Mouse (Mus musculus): ENCODE results near the gene Spata2.

Spata2 gene

DNA sequence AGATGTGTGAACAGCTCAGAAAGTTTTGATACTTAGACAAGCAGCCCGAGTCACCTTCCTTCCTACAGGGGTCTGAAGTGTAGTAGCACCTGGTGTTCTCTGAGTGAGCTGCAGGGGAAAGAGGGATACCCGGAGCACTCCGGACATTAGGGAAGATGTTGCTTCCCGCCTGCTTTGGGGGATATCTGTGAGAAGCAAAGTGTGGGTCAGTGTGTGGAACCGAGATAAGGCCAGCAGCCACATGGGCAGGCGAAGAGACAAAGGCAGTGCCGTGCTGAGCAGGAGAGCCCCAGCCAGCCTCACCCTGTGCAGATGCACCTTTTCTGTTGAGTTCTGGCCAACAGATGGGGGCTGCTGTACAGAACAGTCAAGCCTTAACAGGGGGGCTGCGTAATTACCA lies 45.1 kb downstream of the Spata2 start:
- no peak for DNase-seq (ENCODE audit: low read depth)

DNA sequence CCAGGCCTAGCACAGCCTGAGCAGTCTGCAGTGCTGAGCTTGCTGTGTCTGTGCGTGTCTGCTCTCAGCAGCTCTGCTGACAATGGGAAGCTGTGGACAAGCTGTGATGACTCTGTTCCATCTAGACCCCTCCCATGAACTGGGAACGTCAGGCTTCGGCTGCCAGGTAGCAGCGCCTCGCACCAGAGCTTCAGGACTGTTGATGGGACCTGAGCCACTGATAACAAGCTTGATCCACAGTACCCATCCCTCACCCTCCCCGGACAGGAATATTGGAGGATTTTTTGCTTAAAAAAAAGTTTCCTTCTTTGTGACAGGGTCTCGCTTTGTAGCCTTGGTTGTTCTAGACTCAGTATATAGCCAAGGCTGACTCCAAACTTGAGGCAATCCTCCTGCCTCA lies 45.5 kb downstream of the Spata2 start:
- DNase-seq (ENCODE audit: low read depth): no peak

DNA sequence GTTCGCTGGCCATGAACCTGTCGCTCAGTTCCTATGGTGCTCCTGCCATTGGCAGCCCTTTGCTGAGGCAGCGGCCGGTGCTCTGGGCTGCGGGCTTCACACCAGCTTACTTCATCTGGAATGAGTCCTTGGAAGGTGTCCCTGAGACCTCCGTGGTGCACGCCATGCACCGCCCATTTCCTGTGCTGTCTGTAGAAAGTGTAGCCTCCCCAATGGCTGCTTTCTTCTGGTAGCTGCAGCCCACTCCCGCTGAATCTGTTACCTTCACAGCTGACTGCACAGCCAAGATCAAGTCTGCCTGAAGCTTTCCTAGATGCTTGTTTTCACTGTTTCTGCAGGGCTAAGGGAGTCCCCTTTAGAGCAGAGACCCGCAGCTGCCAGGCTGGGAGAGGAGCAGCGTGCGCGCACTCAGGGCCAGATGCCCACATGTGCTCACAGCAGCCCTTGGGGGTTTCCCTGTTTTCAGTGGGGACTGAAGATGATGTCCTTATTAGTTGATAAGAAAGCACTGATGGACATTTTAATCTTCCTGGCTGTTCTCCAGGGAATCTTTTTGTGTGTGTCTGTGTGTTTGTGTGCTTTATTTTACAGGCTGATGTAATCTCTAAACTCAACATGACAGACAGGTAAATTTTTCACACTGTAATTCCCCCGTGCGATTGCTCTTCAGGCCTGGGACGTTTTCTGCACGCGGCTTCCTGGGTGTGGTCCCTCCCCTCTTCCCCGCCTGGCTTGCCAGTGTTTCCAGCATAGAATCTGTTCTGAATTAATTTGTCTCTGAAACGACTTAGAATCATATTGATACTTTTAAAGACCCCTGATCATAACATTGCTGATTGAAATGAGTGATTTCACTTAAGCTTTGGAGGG lies 46.5 kb downstream of the Spata2 start:
- no peak for DNase-seq (ENCODE audit: low read depth)

DNA sequence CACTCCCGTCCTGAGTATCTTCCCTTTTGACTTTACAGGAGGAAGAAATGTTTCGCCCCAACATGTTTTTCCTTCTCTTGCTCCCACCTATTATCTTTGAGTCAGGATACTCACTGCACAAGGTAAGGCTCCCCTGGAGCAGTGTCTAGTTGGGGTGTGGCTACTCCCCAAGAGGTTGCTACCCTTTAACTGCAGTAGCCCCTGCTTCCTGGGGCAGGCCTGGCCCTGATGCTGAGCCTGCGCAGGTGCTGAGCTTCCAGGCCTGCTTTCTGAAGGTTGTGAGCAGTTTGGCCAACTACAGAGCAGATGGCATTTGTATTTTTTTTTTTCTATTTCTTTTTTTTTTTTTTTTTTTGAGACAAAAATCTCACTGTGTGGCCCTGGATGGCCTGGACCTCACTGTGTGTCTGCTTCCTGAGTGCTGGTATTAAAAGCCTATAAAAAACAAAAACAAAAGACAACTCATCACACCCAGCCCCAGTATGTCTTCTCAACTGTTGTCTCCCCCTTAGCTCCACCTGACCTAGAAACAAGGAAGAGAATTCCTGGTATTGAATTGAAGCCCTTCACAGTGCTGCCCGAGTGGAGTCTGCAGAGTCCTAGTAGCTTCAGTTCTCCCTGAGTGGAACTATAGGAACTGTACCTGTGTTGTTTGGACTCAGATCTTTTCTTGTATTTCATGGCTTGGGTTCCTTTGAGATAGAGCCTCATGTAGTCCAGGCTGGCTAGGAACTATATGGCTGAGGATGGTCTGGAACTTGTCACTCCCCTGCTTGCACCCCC lies 49.1 kb downstream of the Spata2 start:
- no peak for DNase-seq (ENCODE audit: low read depth)

DNA sequence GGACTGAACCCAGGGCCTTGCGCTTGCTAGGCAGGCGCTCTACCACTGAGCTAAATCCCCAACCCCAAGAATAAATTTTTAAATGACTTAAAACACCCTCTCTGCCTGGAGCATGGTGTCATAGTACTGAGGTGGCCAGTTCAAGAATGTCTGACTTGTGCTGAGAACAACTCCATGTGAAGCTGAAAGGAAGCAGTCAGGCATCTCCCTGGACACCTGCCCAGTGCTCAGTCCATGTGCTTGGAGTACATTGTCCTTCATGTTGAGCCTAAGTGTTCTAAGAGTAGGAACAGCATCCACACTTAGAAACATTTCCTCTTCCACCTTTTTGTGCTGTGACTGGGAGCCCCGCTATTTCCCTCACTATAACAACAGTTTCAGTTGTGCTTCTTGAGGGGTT lies 53.3 kb downstream of the Spata2 start:
- DNase-seq (ENCODE audit: low read depth): no peak

DNA sequence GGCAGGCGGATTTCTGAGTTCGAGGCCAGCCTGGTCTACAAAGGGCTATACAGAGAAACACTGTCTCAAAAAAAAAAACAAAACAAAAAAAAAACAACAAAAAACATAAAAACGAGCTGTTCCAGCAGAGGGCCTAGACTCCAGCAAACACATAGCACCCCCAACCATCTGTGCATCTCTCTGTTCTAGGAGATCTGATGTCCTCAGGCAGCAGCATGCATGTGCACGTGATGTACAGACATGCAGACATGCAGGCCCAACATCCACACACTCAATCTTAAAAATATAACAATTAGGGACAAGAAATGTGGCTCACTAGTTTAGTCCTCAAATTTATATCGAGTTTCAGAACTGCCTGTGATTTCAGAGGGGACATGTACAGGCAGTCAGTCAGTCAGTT lies 56.3 kb downstream of the Spata2 start:
- no peak for DNase-seq (ENCODE audit: low read depth)

DNA sequence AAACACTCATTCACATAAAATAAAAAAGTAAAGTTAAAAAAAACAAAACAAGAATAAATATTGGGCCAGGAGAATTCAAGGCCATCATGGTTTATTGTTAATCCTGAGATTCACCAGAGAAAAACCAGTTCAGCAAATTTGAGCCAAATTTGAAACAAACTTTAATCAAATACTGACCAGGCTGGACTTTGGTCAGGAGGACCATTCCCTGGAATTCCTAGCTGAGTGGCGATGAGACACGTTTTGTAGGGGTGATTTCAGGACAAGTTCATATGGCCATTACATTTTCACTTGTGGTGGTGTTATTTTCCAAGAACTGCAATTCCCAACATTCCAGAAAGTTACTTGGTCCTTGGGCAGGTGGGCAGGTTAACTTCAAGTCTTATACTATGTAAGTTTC lies 57.1 kb downstream of the Spata2 start:
- DNase-seq (ENCODE audit: low read depth): no peak

DNA sequence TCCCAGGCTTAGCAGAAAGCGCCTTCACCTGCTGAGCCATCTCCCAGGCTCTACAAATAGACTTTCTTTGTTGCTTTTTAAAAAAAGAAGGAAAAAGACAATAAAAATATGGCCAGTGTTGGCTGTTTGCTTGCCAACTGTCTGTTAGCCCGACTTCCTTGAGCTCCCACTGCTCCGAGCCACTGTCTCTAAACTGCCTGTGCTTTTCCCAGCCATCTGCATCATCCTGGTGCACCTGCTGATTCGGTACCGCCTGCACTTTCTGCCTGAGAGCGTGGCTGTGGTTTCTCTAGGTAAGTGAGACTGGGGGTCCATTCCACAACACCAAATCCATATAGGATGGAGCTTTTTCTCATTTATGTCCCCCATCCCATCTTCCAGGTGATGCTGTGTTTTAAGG lies 58.1 kb downstream of the Spata2 start:
- no peak for DNase-seq (ENCODE audit: low read depth)

DNA sequence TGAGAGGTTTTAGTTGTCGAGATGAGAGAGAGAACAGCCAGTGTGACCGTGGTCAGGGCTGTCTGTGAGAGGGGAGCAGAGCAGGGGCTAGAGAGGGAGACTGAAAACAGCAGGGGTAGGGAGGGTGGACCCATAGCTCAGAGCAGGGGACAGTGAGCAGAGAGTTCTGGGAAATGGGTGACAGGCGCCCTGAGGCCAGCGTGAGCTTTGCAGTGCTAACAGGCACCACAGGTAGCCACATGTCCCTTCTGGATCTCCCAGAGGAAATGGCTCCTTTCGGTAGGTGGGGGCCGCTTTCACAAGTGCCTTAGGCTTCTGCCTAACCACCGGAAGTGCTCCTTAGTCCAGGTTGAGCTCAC lies 61.3 kb downstream of the Spata2 start:
- DNase-seq (ENCODE audit: low read depth): no peak

All from 416B (cell line).